Mouse (Mus musculus) midbrain, embryonic 13.5 days (tissue): ENCODE data around the gene Lsr. TPM values are rescaled to one million over a fixed set of nuclear protein-coding genes. Genes with fewer than 3 reads are reported as not detected.

Experiments
- ATAC-seq: fragments of 200-750 bp; cut with Nextera tagmentation; 2 replicates; pipeline ENCODE4 v1.8.0; 2017; ENCODE audit warnings: mild to moderate bottlenecking, moderate TSS enrichment, moderate library complexity
- H3K27ac ChIP-seq: fragments of 300-500 bp; sonication (generic); 2 replicates; pipeline ENCODE4 v1.5.1; 2015; ENCODE audit warnings: inconsistent platforms, mild to moderate bottlenecking, moderate library complexity
- H3K27me3 ChIP-seq: fragments of 300-500 bp; sonication (generic); 2 replicates; pipeline ENCODE4 v1.6.1; 2015; ENCODE audit warnings: mild to moderate bottlenecking, inconsistent platforms
- H3K36me3 ChIP-seq: fragments of 300-500 bp; sonication (generic); 2 replicates; pipeline ENCODE4 v1.6.1; 2015; ENCODE audit warnings: mild to moderate bottlenecking, inconsistent platforms
- H3K4me1 ChIP-seq: fragments of 300-500 bp; sonication (generic); replicated peaks from 2 replicates; pipeline ENCODE4 v1.6.1; 2015; ENCODE audit warnings: inconsistent platforms
- H3K4me2 ChIP-seq: fragments of 300-500 bp; sonication (generic); replicated peaks from 2 replicates; pipeline ENCODE4 v1.6.1; 2015; ENCODE audit warnings: moderate library complexity, mild to moderate bottlenecking, inconsistent platforms
- H3K4me3 ChIP-seq: fragments of 300-500 bp; sonication (generic); replicated peaks from 2 replicates; pipeline ENCODE4 v1.5.1; 2015; ENCODE audit warnings: mild to moderate bottlenecking, inconsistent platforms
- H3K9ac ChIP-seq: fragments of 300-500 bp; sonication (generic); replicated peaks from 2 replicates; pipeline ENCODE4 v1.6.1; 2015; ENCODE audit warnings: mild to moderate bottlenecking, inconsistent platforms
- H3K9me3 ChIP-seq: fragments of 300-500 bp; sonication (generic); 2 replicates; pipeline ENCODE4 v1.6.1; 2016; ENCODE audit warnings: mild to moderate bottlenecking, inconsistent platforms
- WGBS: fragments of 180-500 bp; shearing (Covaris S2); methylation state at CpG from one replicate; pipeline ENCODE4 v1.1.7; 2015; 5-methylcytosine and 5-hydroxymethylcytosine counted together
- polyA plus RNA-seq: library from polyadenylated mRNA; unstranded; fragments of >200 nt; fragmentation: Nextera tagmentation; extraction: Ambion mirVana; gene quantifications from 2 replicates; pipeline ENCODE4 v1.2.1, GENCODE M21; 2015

Lsr gene
- polyA plus RNA-seq, result 13.5 and 16.1 TPM in 2 replicates

DNA sequence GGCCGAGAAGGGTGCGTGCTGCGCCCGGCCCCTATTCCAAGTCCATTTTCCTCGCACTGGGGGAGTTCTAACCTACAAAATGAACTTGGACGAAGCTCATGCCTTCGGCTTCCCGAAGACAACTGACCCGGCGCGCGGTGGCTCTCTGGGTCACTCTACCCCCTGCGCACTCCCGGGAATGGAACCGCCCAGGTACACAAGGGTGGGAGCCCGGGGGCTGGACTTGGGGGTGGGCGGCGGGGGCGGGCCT, at the start of gene Lsr:
Gene Lsr, minus strand, starts transcription at position 214 of the 250 bp plus-strand sequence.
- H3K9me3 ChIP-seq, result no peaks in the 10 kb centered on the region
- peaks cover 12% of the 10 kb centered on the region for H3K4me1 ChIP-seq
- H3K4me3 ChIP-seq, result peak within 1 kb of the TSS; percentile 35
- no peak within 1 kb of the TSS for H3K27ac ChIP-seq
- peaks cover 23% of the 10 kb centered on the region for H3K27me3 ChIP-seq
- WGBS, result under 1% methylated on average over 19 of the region's 19 CpGs
- H3K4me2 ChIP-seq, result peak within 1 kb of the TSS; percentile 54
- no peak; the same call in 1 of the 2 replicates for ATAC-seq
- 0 out of 2 replicates have a peak within 1 kb of the TSS, but pooled peaks have one; percentile 19 for H3K9ac ChIP-seq
- H3K36me3 ChIP-seq, result no peaks in the 10 kb centered on the region

DNA sequence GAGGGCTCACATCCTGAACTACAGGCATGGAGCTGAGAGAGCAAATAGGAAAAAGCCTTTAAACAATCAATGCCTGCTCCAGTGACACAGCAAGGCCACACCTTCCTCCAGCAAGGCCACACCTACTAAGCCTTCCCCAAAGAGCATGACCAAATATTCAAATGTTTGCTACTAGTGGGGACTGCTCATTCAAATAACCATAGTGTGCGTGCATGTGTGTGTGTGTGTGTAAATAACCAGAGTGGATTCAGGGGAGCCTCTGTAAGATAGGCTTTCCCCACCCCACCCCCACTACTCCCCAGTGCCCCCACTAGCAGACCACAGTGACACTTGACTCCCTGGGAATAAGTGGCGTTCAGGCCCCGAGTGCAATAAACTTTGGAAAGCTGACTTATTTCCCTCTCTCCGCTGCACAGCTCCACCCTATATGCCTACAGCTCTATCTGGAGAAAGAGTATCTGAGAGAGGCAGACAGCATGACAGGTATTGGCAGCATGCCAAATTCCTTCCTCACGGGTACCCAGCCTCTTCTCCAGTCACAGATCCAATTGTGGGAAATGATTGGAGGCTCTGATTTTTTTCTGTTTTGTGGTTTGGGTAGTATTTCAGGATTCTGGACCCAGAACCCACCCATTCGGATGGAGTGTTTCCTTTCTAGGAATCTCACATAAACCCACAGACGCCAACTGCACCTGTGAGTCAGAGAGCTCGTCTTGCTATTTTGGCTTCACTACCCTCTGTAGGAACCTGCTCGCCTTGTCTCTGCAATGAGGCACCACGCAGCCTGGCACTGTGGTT, 44.0 kb upstream of the Lsr start:
- WGBS, result 66% methylated on average over 10 of the region's 10 CpGs
- H3K4me2 ChIP-seq, result no peak overlapping the region
- ATAC-seq, result no peak

DNA sequence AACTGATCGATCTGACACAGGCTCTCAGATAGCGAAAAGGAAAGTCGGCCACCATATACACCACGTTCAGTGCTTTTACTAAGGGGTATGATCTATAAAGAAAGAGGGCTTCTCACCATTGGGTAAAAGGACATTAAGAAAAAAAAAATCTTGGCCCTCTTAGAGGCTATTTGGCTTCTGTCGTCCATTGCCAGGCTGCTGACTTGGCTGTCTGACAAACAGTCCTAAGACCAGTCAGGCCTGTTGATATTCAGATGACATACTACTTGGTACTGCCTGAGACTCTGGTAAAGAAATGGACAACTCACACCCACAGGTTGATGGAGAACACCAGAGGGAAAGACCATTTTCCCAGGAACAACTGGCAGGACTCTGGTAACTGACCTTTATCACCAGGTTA, 39.7 kb upstream of the Lsr start:
- Histone ChIP-seq H3K4me2 (no peak overlapping the region), H3K9me3 (no peaks in the 10 kb centered on the region), H3K4me3 (no peak overlapping the region), H3K4me1 (peaks cover 6% of the 10 kb centered on the region; the same call in 1 of the 2 replicates), H3K36me3 (no peaks in the 10 kb centered on the region), H3K27me3 (no peaks in the 10 kb centered on the region), H3K9ac (no peak overlapping the region), H3K27ac (no peak overlapping the region)
- ATAC-seq, result no peak
- 89% methylated on average over 5 of the region's 5 CpGs for WGBS

More for the DNA sequence above, 44.0 kb upstream of the Lsr start:
- H3K9ac ChIP-seq, result no peak overlapping the region
- no peaks in the 10 kb centered on the region for H3K27me3 ChIP-seq
- no peaks in the 10 kb centered on the region for H3K9me3 ChIP-seq
- no peaks in the 10 kb centered on the region for H3K36me3 ChIP-seq
- H3K4me3 ChIP-seq, result no peak overlapping the region
- H3K4me1 ChIP-seq, result peaks cover 6% of the 10 kb centered on the region; the same call in 1 of the 2 replicates
- no peak overlapping the region for H3K27ac ChIP-seq

DNA sequence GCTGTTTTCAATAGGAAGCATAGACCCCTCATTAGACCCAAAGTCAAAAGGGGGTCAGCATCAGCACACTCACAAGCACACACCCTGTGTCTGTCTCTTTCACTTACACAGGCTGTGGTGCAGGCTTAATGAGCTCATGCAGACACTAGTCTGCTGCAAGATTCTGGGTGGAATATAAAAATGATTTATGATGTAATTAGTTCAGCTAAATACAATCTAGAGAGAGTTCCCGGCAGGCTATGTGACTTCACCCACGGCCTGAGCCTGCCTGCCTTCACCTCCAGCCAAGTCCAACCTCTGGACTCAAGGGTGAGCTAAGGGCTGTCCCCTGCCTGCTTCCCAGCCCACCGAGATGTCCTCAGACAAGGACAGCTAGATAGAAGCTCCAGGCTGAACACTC, 35.6 kb upstream of the Lsr start:
- WGBS, result 86% methylated on average over 3 of the region's 3 CpGs
- no peak overlapping the region for H3K4me2 ChIP-seq
- ATAC-seq, result no peak
- no peaks in the 10 kb centered on the region for H3K27me3 ChIP-seq
- no peak overlapping the region for H3K9ac ChIP-seq
- no peak overlapping the region for H3K27ac ChIP-seq
- no peaks in the 10 kb centered on the region for H3K36me3 ChIP-seq
- no peaks in the 10 kb centered on the region for H3K4me1 ChIP-seq
- no peaks in the 10 kb centered on the region for H3K9me3 ChIP-seq
- H3K4me3 ChIP-seq, result no peak overlapping the region

DNA sequence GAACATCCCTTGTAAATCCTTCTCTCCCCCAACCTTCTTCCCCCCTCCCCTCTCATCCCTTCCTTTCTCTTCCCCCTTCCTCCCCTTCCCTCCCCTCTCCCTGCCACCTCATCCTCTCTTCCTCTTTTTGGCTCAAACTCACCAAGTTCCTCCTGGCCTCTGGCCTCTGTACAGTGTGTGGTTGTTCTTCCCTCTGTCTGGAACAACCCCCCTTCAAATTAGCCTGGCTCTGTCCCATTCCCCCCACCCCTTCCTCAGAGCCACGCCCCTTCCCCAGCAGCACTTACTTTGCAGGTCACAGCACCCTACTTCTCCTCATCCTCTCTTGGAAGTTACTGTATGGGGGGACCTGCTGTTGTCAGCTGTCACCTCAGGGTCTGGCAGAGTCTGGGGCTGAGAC, 34.9 kb upstream of the Lsr start:
- no peaks in the 10 kb centered on the region for H3K27me3 ChIP-seq
- no peaks in the 10 kb centered on the region for H3K4me1 ChIP-seq
- H3K4me3 ChIP-seq, result no peak overlapping the region
- WGBS, result 67% methylated on average over 1 of the region's 1 CpGs
- no peak overlapping the region for H3K9ac ChIP-seq
- H3K9me3 ChIP-seq, result no peaks in the 10 kb centered on the region
- H3K4me2 ChIP-seq, result no peak overlapping the region
- H3K36me3 ChIP-seq, result no peaks in the 10 kb centered on the region
- ATAC-seq, result no peak
- no peak overlapping the region for H3K27ac ChIP-seq

DNA sequence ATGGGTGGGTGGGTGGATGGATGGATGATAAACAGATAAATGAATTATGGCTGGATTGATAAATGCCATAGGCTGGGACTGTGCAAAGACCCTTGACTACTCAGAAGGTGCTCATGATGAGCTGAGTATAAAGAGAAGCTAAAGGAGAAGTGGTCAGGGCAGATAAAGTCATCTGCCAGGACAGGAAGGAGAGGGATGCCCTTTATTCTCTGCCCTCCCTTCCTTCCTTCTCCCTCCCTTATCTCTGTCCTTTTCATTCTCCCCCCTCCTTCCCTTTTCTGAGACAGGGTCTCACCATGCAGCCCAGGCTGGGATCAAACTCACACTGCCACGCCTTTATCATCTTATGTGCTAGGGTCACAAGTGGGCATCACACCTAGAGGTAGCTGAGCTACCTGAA, 34.5 kb upstream of the Lsr start:
- Histone ChIP-seq H3K9me3 (no peaks in the 10 kb centered on the region), H3K27me3 (no peaks in the 10 kb centered on the region), H3K27ac (no peak overlapping the region), H3K4me2 (no peak overlapping the region), H3K4me3 (no peak overlapping the region), H3K36me3 (no peaks in the 10 kb centered on the region), H3K9ac (no peak overlapping the region), H3K4me1 (no peaks in the 10 kb centered on the region)
- 93% methylated on average over 1 of the region's 1 CpGs for WGBS
- no peak for ATAC-seq

DNA sequence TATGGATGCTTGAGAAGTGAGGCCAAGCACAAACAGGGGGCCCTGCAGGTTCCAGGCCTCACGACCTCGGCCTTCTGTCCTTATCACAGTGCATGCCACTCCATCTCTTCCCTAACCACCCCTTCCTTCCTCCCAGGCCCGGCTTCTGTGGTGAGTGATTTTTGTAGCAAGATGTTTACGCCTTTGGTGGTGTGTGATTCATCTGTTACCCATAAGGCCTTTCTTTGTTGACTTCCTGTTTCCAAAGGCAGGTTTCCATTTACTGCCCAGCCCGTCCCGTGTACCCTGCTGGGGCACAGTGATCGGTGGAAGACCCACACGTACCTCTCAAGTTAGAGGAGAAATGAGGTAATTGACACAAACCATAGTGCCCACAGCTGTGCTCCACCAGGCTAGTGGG, 29.4 kb upstream of the Lsr start:
- no peak overlapping the region for H3K4me2 ChIP-seq
- H3K27ac ChIP-seq, result no peak overlapping the region
- no peaks in the 10 kb centered on the region for H3K27me3 ChIP-seq
- H3K9me3 ChIP-seq, result no peaks in the 10 kb centered on the region
- no peak for ATAC-seq
- H3K9ac ChIP-seq, result no peak overlapping the region
- no peak overlapping the region for H3K4me3 ChIP-seq
- H3K36me3 ChIP-seq, result no peaks in the 10 kb centered on the region
- no peaks in the 10 kb centered on the region for H3K4me1 ChIP-seq
- 91% methylated on average over 8 of the region's 8 CpGs for WGBS

DNA sequence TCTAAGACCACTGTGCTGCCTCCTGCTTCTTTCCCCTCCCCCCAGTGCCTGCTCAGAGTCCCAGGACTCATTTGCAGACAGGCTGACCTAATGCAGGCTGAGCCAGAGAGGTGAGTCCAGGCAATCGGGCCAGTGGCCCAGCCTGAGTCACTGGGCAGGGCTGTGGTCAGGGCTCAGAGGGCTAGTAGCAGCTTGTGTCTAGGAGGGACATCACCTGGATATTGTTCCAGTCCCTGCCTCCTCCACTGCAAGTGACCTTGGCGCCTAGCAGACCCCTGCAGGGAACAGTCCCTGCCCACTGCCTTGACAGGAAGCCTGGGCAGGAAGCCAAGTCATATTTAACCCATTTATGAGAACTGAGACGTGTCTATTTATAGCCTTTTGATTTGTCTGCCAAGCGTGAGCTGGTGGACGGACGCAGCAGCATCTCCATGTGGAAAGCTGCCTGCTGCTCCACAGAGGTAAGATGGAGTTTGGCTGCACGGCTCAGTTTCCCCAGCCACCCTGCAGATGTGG, 27.3 kb upstream of the Lsr start:
- H3K9me3 ChIP-seq, result peaks cover 5% of the 10 kb centered on the region; the same call in 1 of the 2 replicates
- no peaks in the 10 kb centered on the region for H3K27me3 ChIP-seq
- 67% methylated on average over 7 of the region's 7 CpGs for WGBS
- H3K27ac ChIP-seq, result no peak overlapping the region
- no peak overlapping the region for H3K9ac ChIP-seq
- ATAC-seq, result no peak
- no peaks in the 10 kb centered on the region for H3K4me1 ChIP-seq
- H3K36me3 ChIP-seq, result no peaks in the 10 kb centered on the region
- no peak overlapping the region for H3K4me2 ChIP-seq
- H3K4me3 ChIP-seq, result no peak overlapping the region

DNA sequence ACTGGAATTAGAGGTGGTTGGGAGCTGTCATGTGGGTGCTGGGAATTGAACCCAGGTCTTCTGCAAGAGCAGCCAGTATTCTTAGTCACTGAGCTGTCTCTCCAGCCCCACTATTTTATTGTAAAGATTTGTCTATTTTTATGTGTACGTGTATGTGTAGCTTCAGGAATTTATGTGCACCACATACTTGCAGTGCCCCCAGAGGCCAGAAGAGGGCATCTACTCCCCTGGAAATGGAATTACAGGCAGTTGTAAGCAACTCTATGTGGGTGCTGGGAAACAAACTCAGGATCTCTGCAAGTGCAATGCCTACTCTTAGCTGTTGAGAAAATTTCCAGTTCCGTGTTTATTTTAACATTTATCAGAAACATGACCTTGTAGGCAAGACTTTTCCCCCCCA, 23.2 kb upstream of the Lsr start:
- peaks cover 5% of the 10 kb centered on the region; the same call in 1 of the 2 replicates for H3K9me3 ChIP-seq
- H3K9ac ChIP-seq, result no peak overlapping the region
- no peaks in the 10 kb centered on the region for H3K27me3 ChIP-seq
- no peak for ATAC-seq
- H3K36me3 ChIP-seq, result no peaks in the 10 kb centered on the region
- 93% methylated on average over 2 of the region's 2 CpGs for WGBS
- H3K4me2 ChIP-seq, result no peak overlapping the region
- H3K4me1 ChIP-seq, result no peaks in the 10 kb centered on the region
- H3K27ac ChIP-seq, result no peak overlapping the region
- no peak overlapping the region for H3K4me3 ChIP-seq

DNA sequence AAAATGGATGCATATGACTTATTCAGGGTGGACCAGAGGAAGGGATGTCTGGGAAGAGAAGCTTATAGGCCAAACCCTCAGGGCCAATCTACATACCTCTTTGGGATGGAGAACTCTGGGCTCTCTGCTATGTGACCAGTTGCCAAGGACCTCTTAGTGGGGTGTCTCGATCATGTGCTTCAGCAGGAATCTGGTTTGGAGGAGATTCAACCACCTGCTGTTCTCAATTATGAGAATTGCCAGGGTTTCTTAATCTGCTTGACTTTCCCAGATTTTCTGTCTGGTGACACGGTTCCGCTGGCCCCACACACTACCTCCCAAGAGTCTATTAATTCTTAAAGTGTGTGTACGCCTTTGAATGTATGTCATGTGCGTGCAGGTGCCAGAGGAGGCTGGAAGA, 20.7 kb upstream of the Lsr start:
- Histone ChIP-seq H3K9ac (no peak overlapping the region), H3K27me3 (no peaks in the 10 kb centered on the region), H3K9me3 (peaks cover 5% of the 10 kb centered on the region; the same call in 1 of the 2 replicates), H3K4me1 (no peaks in the 10 kb centered on the region), H3K4me3 (no peak overlapping the region), H3K4me2 (no peak overlapping the region), H3K36me3 (no peaks in the 10 kb centered on the region), H3K27ac (no peak overlapping the region)
- no peak for ATAC-seq
- 88% methylated on average over 5 of the region's 5 CpGs for WGBS

DNA sequence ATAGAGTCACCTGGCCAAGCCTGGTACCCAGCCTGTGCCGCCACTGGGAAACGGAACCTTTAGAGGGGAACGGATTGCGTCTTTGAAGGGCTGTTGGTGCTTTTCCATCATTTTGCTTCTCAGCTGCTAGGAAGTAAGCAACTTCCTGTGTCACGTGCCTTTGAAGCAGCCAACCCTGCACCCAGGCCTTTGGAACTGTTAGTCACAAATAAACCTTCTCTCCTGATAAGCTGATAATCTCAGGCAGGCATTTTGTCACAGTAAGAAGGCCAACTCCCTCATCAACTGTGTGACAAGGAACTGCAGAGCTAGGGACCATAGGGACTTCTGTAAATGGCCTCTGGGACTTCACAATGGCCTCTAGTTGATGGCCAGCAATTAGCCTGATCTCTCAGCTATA, 18.9 kb upstream of the Lsr start:
- ATAC-seq, result no peak
- 83% methylated on average over 5 of the region's 5 CpGs for WGBS
- peaks cover 5% of the 10 kb centered on the region; the same call in 1 of the 2 replicates for H3K9me3 ChIP-seq
- no peak overlapping the region for H3K9ac ChIP-seq
- no peak overlapping the region for H3K4me3 ChIP-seq
- no peaks in the 10 kb centered on the region for H3K27me3 ChIP-seq
- H3K27ac ChIP-seq, result no peak overlapping the region
- no peaks in the 10 kb centered on the region for H3K4me1 ChIP-seq
- no peaks in the 10 kb centered on the region for H3K36me3 ChIP-seq
- no peak overlapping the region for H3K4me2 ChIP-seq

DNA sequence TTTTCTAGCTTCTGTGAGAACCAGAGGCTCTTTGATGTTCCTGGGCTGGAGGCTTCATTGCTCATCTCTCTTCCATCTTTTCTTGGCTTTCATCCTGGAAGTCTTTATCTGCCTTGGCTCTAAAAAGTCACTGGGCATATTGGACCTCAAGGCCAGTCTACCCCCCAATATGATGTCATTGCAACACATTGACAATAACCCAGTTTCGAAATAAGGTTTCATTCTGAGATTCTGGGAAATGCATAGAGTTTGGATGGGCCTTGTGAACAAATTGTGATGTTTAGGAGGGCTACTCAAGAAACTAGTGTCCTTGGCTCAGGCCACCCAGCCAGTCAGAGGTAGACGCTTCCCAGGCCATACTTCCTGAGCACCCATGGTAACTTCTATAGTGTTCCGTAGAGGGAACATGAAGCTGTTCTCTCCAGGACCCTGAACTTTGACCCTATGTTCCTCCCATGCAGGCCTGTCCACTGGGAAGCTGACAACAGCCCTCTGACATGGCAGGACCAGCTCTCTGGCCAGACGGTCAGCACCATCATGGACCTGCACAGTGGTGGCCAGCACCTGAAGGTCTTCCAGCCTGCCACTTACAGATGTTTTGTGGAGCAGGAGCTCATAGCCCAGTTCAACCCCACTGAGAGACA, 15.4 kb upstream of the Lsr start:
- no peak for ATAC-seq
- no peaks in the 10 kb centered on the region for H3K27me3 ChIP-seq
- H3K36me3 ChIP-seq, result no peaks in the 10 kb centered on the region
- no peaks in the 10 kb centered on the region for H3K9me3 ChIP-seq
- H3K4me1 ChIP-seq, result no peaks in the 10 kb centered on the region
- H3K27ac ChIP-seq, result no peak overlapping the region
- H3K4me3 ChIP-seq, result no peak overlapping the region
- 89% methylated on average over 4 of the region's 4 CpGs for WGBS
- no peak overlapping the region for H3K4me2 ChIP-seq
- H3K9ac ChIP-seq, result no peak overlapping the region
